Mouse (Mus musculus) liver, embryonic 16.5 days (tissue): ENCODE measurements at regions not wholly inside any gene's neighbourhood (a gene's known extent, or its start where the extent isn't known, plus 50 kb on each side); places are given as distances from the start of the nearest gene placed in this dataset.
A peak's percentile ranks its signal among the peaks of the same experiment; 100 is the strongest.

ENCODE experiments used
- ATAC-seq: fragments of 200-750 bp; cut with Nextera tagmentation; 2 replicates; pipeline ENCODE4 v1.8.0; 2017; ENCODE audit warnings: low read depth, mild to moderate bottlenecking, moderate number of reproducible peaks, moderate library complexity
- H3K27ac ChIP-seq: fragments of 300-500 bp; sonication (generic); 2 replicates; pipeline ENCODE4 v1.5.1; 2014; ENCODE audit warnings: mild to moderate bottlenecking, low read length
- H3K27me3 ChIP-seq: fragments of 300-500 bp; sonication (generic); 2 replicates; pipeline ENCODE4 v1.6.1; 2014; ENCODE audit warnings: low read depth, low read length, mixed read lengths; ENCODE audit not compliant: control insufficient read depth, insufficient read depth
- H3K36me3 ChIP-seq: fragments of 300-500 bp; sonication (generic); 2 replicates; pipeline ENCODE4 v1.6.1; 2014; ENCODE audit warnings: mild to moderate bottlenecking; ENCODE audit not compliant: control insufficient read depth, insufficient read depth
- H3K4me1 ChIP-seq: fragments of 300-500 bp; sonication (generic); 2 replicates; pipeline ENCODE4 v1.6.1; 2014; ENCODE audit warnings: low read depth, low read length, mixed read lengths; ENCODE audit not compliant: control insufficient read depth
- H3K4me2 ChIP-seq: fragments of 300-500 bp; sonication (generic); 2 replicates; pipeline ENCODE4 v1.6.1; 2014; ENCODE audit warnings: low read depth, low read length, mixed read lengths
- H3K4me3 ChIP-seq: fragments of 300-500 bp; sonication (generic); 2 replicates; pipeline ENCODE4 v1.5.1; 2014; ENCODE audit warnings: low read depth, mild to moderate bottlenecking, low read length
- H3K9ac ChIP-seq: fragments of 300-500 bp; sonication (generic); 2 replicates; pipeline ENCODE4 v1.6.1; 2014; ENCODE audit warnings: low read depth, low read length
- H3K9me3 ChIP-seq: fragments of 300-500 bp; sonication (generic); replicated peaks from 2 replicates; pipeline ENCODE4 v1.6.1; 2016; ENCODE audit warnings: low read length; ENCODE audit not compliant: control insufficient read depth
- WGBS: fragments of 180-500 bp; shearing (Covaris S2); extraction: QIAGEN DNeasy Blood & Tissue Kit; methylation state at CpG from one replicate; pipeline ENCODE4 v1.1.7; 2014; ENCODE audit not compliant: insufficient replicate concordance; 5-methylcytosine and 5-hydroxymethylcytosine counted together

DNA sequence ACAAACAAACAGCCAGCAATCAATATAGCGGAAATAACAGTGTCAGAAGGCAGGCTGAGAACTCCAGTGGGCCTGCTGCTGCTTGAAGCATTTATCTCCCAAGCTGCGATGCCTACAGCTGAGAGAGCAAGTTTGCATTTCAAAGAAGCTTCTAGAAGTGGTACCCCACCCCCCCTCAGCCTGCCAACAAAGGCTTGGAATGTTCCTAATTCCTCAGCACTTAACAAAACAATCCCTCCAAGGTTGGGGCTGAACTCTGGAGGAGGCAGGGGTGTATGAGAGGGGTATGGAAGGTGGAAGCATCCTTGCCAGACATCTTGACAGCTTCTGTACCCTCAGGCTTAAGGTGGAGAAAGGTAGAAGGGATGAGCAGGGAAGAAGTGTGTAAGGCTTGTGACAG lies 70.2 kb upstream of the Lmcd1 start:
- H3K9me3 ChIP-seq = no peaks in the 10 kb centered on the region
- 20% methylated on average over 2 of the region's 2 CpGs for WGBS
- H3K27ac ChIP-seq = no peak overlapping the region
- H3K4me3 ChIP-seq = no peak overlapping the region
- H3K4me2 ChIP-seq = no peak overlapping the region
- H3K9ac ChIP-seq = no peak overlapping the region
- no peaks in the 10 kb centered on the region for H3K27me3 ChIP-seq
- no peaks in the 10 kb centered on the region for H3K36me3 ChIP-seq
- no peaks in the 10 kb centered on the region for H3K4me1 ChIP-seq
- ATAC-seq = no peak

DNA sequence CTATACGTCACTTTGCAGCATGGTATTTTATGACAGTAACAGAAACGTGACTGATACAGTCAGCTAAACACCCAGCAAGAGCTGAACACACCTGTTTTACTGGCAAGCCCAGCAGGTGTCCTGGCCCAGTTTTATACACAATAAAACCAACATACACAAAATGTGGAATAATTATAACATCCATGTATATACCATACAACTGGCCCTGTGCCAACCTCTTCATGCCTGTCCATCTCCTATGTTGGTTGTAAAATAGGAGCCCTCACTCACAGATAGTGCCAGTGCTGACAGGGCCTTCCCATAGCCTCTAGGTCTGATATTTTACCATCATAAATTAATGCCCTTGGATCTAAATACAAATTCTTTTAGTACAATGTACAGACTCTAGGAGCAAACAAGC lies 68.6 kb upstream of the Lmcd1 start:
- H3K27ac ChIP-seq = no peak overlapping the region
- H3K27me3 ChIP-seq = no peaks in the 10 kb centered on the region
- 43% methylated on average over 2 of the region's 2 CpGs for WGBS
- H3K9me3 ChIP-seq = no peaks in the 10 kb centered on the region
- no peak overlapping the region for H3K9ac ChIP-seq
- no peak overlapping the region for H3K4me2 ChIP-seq
- H3K4me3 ChIP-seq = no peak overlapping the region
- H3K36me3 ChIP-seq = no peaks in the 10 kb centered on the region
- no peak for ATAC-seq
- no peaks in the 10 kb centered on the region for H3K4me1 ChIP-seq

DNA sequence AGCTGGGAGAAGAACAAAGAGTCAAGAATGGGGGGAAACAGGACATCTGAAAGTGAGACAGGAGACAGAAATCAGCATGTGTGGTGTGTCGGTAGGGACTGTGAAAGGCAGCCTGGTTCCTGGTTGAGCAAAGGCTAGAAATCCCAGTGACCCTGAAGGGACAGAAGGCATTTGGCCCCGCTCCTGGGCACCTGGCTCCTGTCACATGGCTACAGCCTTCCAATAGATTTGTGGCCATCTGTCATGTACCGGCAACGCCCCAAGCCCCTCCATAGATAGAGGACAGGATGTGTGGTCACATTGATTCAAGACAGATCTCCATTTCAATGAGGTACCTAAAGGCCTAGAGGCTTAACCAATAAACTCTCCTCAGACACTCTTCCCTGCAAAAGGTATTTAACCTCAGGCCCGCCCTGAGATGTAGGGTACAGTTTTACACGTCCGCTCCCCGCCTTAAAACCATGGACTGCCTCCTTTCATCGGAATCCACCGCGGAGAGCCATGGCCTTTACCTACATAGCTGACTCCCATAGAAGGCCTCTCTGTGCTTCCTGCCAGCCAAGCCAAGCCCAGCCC lies 68.0 kb upstream of the Lmcd1 start:
- 78% methylated on average over 11 of the region's 11 CpGs for WGBS
- H3K4me3 ChIP-seq = no peak overlapping the region

DNA sequence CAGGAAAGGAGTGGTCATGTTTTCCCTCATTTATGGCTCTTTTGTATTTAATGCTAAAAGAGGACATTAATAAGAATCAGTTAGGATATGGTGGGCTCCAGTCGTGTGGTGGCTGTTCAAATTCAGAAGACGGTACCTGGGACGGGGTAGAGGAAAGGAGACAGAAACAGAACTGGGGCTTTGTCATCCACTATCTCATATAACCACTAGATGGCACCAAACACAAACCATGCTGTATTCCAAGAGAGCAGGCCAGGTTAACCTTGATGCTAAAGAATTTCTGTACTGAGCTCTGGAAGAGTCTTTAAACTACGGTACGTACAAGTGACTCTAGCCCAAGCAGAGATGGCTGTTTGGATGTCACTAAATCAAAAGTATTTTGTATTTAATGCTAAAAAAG lies 66.3 kb upstream of the Lmcd1 start:
- ATAC-seq = no peak
- no peak overlapping the region for H3K9ac ChIP-seq
- no peak overlapping the region for H3K4me3 ChIP-seq
- 25% methylated on average over 5 of the region's 5 CpGs for whole genome bisulfite sequencing
- H3K9me3 ChIP-seq = no peaks in the 10 kb centered on the region
- H3K4me2 ChIP-seq = no peak overlapping the region
- H3K27me3 ChIP-seq = no peaks in the 10 kb centered on the region
- no peaks in the 10 kb centered on the region for H3K36me3 ChIP-seq
- H3K27ac ChIP-seq = no peak overlapping the region
- no peaks in the 10 kb centered on the region for H3K4me1 ChIP-seq

More for the DNA sequence above, 68.0 kb upstream of the Lmcd1 start:
- Histone ChIP-seq H3K4me2 (no peak overlapping the region), H3K36me3 (no peaks in the 10 kb centered on the region), H3K27ac (no peak overlapping the region), H3K4me1 (no peaks in the 10 kb centered on the region), H3K27me3 (no peaks in the 10 kb centered on the region), H3K9ac (no peak overlapping the region), H3K9me3 (no peaks in the 10 kb centered on the region)
- no peak for ATAC-seq

DNA sequence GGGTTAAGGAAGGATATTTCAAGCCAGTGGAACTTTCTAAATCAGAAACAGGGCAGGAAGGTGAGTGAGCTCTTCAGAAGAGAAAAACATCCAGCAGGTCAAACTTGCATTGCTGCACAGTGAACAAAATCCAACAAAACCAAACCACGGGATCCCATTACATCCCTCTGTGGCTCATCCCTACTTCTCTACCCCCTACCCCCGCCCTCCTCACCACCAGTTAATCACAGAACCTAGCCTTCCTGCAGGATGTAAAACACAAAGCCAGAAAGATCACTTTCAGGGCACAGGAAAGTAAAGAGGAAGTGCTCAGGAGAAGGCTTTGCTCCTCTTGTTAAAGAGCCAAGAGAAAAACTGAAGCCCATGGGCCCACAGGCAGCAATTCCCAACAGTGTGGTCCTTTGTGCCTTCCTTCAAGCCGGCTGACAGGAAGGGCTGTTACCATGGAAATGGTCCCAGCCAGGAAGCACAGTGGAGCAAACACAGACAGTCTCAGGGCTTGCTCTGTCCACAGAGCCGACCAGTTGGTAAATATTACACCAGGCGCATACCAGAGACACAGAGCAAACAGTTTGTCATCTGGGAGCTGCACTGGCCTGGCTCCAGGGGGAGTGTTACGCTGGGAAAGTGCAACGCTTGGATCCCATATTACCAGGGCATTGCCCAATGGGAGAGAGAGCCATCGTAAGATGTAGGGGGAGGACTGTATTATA lies 63.2 kb upstream of the Lmcd1 start:
- no peak overlapping the region for H3K9ac ChIP-seq
- H3K27ac ChIP-seq = no peak overlapping the region
- no peaks in the 10 kb centered on the region for H3K4me1 ChIP-seq
- no peak overlapping the region for H3K4me3 ChIP-seq
- H3K27me3 ChIP-seq = no peaks in the 10 kb centered on the region
- no peaks in the 10 kb centered on the region for H3K9me3 ChIP-seq
- ATAC-seq = peak; percentile 95
- 22% methylated on average over 8 of the region's 8 CpGs for WGBS
- no peak overlapping the region for H3K4me2 ChIP-seq
- no peaks in the 10 kb centered on the region for H3K36me3 ChIP-seq

DNA sequence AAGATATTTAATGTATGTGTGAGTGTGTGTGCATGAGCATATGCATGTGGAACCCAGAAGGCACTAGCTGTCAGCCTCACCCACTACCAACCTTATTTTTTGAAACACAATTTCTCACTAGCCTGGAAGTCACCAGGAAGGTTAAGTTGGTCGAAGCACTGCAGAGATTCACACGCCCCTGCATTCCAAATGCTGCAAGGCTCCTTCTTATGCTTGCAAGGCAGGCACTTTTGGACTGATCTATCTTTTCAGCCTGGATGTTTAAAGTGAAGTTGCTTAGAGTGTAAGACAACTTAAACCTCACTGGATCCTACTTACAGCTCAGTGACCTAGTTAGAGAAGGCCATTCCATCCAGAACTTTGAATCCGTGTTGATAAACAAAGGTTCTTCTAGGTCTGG lies 56.7 kb upstream of the Lmcd1 start:
- no peaks in the 10 kb centered on the region for H3K27me3 ChIP-seq
- H3K9ac ChIP-seq = no peak overlapping the region
- no peaks in the 10 kb centered on the region for H3K36me3 ChIP-seq
- no peak for ATAC-seq
- no peaks in the 10 kb centered on the region for H3K9me3 ChIP-seq
- no peak overlapping the region for H3K4me2 ChIP-seq
- H3K4me3 ChIP-seq = no peak overlapping the region
- H3K4me1 ChIP-seq = no peaks in the 10 kb centered on the region
- WGBS = 51% methylated on average over 3 of the region's 3 CpGs
- H3K27ac ChIP-seq = no peak overlapping the region

DNA sequence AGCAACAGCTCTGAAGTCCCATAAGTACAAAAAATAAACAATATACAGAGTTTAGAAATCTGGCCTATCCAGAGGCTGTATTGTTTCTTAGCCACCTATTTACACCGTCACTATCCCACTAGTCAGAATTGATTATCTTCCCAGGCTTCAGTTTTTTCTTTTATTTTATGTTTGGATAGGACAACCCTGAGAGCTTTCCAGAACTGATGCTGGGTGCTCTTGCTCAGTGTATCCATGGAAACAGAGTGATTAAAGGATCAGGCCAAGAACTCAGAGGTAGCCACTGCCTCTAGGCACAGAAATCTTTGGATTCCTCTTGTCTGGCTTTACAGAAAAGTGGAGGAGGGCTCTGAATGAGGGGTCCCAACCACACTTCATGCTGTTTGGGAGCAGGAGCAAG lies 55.3 kb upstream of the Lmcd1 start:
- H3K27me3 ChIP-seq = no peaks in the 10 kb centered on the region
- H3K36me3 ChIP-seq = no peaks in the 10 kb centered on the region
- no peak for ATAC-seq
- no peak overlapping the region for H3K4me2 ChIP-seq
- H3K4me3 ChIP-seq = no peak overlapping the region
- H3K4me1 ChIP-seq = no peaks in the 10 kb centered on the region
- H3K27ac ChIP-seq = no peak overlapping the region
- WGBS = 52% methylated on average over 1 of the region's 1 CpGs
- H3K9me3 ChIP-seq = no peaks in the 10 kb centered on the region
- no peak overlapping the region for H3K9ac ChIP-seq

DNA sequence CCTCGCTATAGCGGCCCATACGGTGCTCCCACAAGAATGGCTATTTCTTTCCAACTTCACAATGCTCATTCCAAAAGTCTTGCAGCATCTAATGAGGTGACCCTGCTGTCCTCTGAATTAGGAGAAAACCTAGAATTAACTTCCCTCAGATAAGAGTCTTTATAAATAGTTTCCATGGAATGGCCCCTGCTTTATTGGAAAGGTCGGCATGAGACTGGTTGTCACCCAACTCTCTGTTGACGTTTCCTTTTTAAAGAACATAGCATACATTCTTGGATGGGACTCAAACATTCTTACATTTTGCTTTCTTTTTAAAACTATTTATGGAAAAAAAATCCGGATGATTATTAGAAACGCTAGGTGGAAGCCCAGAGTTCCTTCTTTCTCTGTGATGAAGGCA lies 53.9 kb upstream of the Lmcd1 start:
- Histone ChIP-seq H3K9me3 (no peaks in the 10 kb centered on the region), H3K27ac (no peak overlapping the region), H3K27me3 (no peaks in the 10 kb centered on the region), H3K4me3 (no peak overlapping the region), H3K4me1 (no peaks in the 10 kb centered on the region), H3K4me2 (no peak overlapping the region), H3K36me3 (no peaks in the 10 kb centered on the region), H3K9ac (no peak overlapping the region)
- WGBS = 67% methylated on average over 7 of the region's 7 CpGs
- no peak for ATAC-seq

DNA sequence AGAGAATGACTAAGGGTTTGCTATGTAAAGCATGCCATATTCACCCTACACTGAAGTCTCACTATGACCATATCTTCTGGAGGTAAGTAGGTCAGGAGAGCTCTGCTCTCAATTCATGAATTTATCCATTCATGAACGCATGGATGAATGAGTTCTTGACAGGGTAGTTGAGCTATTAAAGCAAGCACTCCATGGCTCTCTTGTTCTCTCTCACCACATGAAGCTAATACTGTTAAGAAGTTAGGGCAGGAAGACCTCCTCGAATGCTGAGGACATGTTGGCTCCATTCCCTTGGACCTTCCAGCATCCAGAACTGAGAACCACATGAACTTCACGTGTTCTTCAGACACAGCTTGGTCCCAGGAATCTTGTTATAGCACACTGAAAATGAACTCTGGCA lies 53.4 kb upstream of the Lmcd1 start:
- H3K27me3 ChIP-seq = no peaks in the 10 kb centered on the region
- no peak overlapping the region for H3K27ac ChIP-seq
- H3K9ac ChIP-seq = no peak overlapping the region
- no peak overlapping the region for H3K4me3 ChIP-seq
- no peaks in the 10 kb centered on the region for H3K9me3 ChIP-seq
- H3K36me3 ChIP-seq = no peaks in the 10 kb centered on the region
- H3K4me2 ChIP-seq = no peak overlapping the region
- WGBS = 54% methylated on average over 3 of the region's 3 CpGs
- no peak for ATAC-seq
- no peaks in the 10 kb centered on the region for H3K4me1 ChIP-seq
